Mouse (Mus musculus): ENCODE results near the gene Rftn1.

DNA sequence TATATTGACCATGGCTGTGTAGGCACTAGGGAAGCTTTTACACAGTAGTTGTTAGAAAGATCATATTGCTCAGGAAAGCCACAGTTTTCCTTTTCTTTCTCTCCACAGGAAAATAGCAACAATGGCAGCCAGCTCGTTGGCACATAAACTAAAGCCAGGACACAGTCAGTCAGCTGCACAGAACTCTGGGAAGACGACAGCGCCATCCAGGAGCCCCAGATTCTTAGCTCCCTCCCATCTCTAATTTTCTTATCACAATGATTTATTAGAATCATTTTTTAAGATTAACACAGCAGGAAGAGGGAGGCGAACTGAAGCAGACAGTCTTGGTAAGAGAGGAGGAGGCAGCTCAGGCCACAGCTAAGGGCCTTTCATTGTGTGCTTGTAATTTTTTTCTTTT is 58.8 kb downstream of the Rftn1 start:
- TF ChIP-seq CTCF (IDR thresholded peaks at IDR 0.05; ENCODE audit: insufficient read depth, low read depth, low read length) = no peak
- no peak for TF ChIP-seq POLR2A (IDR thresholded peaks at IDR 0.05; ENCODE audit: insufficient read depth, low read depth, low read length)
